Mouse (Mus musculus) lung, postnatal 10 days (tissue): ENCODE measurements at regions not wholly inside any gene's neighbourhood (a gene's known extent, or its start where the extent isn't known, plus 50 kb on each side); places are given as distances from the start of the nearest gene placed in this dataset.

Source experiments
- DNase-seq: peaks from one replicate; pipeline ENCODE4 v3.0.0; 2021

GRCm38 (mm10) chr6:117514831-117515230 is 326.1 kb upstream of the Zfp637 start:
- DNase-seq = peak; percentile 6

GRCm38 (mm10) chr6:117516906-117517305 is 324.1 kb upstream of the Zfp637 start:
- no peak for DNase-seq

- DNase-seq = no peak
Observed at GRCm38 (mm10) chr6:117518939-117519338, 322.0 kb upstream of the Zfp637 start.

GRCm38 (mm10) chr6:117519466-117519865 is 321.5 kb upstream of the Zfp637 start:
- DNase-seq = no peak

- peak; percentile 42 for DNase-seq
Observed at GRCm38 (mm10) chr6:117526161-117526935, 314.6 kb upstream of the Zfp637 start.

GRCm38 (mm10) chr6:117527526-117527925 is 313.5 kb upstream of the Zfp637 start:
- no peak for DNase-seq

- no peak for DNase-seq
Observed at GRCm38 (mm10) chr6:117534149-117534548, 306.8 kb upstream of the Zfp637 start.

GRCm38 (mm10) chr6:117534991-117535390 is 306.0 kb upstream of the Zfp637 start:
- DNase-seq = peak; percentile 28

- no peak for DNase-seq
Observed at GRCm38 (mm10) chr6:117536084-117536483, 304.9 kb upstream of the Zfp637 start.

GRCm38 (mm10) chr6:117542431-117542830 is 298.5 kb upstream of the Zfp637 start:
- no peak for DNase-seq

- DNase-seq = no peak
Observed at GRCm38 (mm10) chr6:117544276-117545196, 296.4 kb upstream of the Zfp637 start.

- peak; percentile 50 for DNase-seq
Observed at GRCm38 (mm10) chr6:117550930-117551329, 290.1 kb upstream of the Zfp637 start.

GRCm38 (mm10) chr6:117552006-117552667 is 288.8 kb upstream of the Zfp637 start:
- DNase-seq = peak; percentile 73

- DNase-seq = no peak
Observed at GRCm38 (mm10) chr6:117563159-117563558, 277.8 kb upstream of the Zfp637 start.

GRCm38 (mm10) chr6:117563704-117564103 is 277.3 kb upstream of the Zfp637 start:
- no peak for DNase-seq

- DNase-seq = no peak
Observed at GRCm38 (mm10) chr6:117566786-117567185, 274.2 kb upstream of the Zfp637 start.

GRCm38 (mm10) chr6:117567691-117568090 is 273.3 kb upstream of the Zfp637 start:
- DNase-seq = no peak

GRCm38 (mm10) chr6:117569576-117570326 is 271.2 kb upstream of the Zfp637 start:
- no peak for DNase-seq

- no peak for DNase-seq
Observed at GRCm38 (mm10) chr6:117570346-117570745, 270.6 kb upstream of the Zfp637 start.

GRCm38 (mm10) chr6:117570791-117571190 is 270.2 kb upstream of the Zfp637 start:
- no peak for DNase-seq

- no peak for DNase-seq
Observed at GRCm38 (mm10) chr6:117572006-117572405, 269.0 kb upstream of the Zfp637 start.

GRCm38 (mm10) chr6:117573371-117573770 is 267.6 kb upstream of the Zfp637 start:
- DNase-seq = no peak
